Mouse (Mus musculus) bone marrow, adult 2 months (tissue): ENCODE data around the gene Map2k1.

Experiments
- CTCF ChIP-seq: fragments of 200-500 bp; IDR thresholded peaks from 2 replicates; pipeline ENCODE4 v1.5.1; 2011; ENCODE audit warnings: low read length, control low read depth; ENCODE audit not compliant: control insufficient read depth, insufficient read depth
- POLR2A ChIP-seq: fragments of 200-500 bp; IDR thresholded peaks from 2 replicates; pipeline ENCODE4 v1.6.1; 2011; ENCODE audit warnings: low read depth, mild to moderate bottlenecking, control low read depth, low read length, borderline replicate concordance; ENCODE audit not compliant: control insufficient read depth

DNA sequence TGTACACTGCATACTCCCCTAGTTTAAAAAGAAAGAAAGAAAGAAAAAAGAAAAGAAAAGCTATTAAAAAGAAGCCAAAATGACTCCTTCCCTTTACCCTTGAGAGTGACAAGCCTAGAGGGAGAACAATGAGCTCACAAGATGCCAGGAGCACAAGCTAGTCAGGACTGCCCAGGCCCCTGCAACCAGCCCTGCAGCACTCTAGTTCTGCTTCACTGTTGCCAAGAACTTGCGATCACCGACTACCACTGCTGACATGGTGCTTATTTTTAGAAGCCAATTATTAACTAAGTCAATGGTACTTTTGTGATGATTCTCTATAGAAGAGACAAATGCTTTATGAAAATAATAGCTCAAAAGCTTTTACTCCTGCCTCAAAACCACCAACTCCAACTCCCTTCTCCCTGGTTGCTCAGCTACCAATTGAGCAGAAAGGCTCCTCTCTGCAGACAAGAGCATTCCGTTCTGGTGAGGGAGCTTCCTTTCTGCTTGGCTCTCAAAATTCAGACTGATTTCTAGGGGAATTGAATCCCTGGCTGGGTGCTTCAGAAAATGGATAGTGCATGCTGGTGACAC is 45.8 kb downstream of the Map2k1 start:
- TF ChIP-seq CTCF (no peak), POLR2A (no peak)
